Comparison of ENCODE assay signal across 22 mouse cellular contexts in the genomic region with DNA sequence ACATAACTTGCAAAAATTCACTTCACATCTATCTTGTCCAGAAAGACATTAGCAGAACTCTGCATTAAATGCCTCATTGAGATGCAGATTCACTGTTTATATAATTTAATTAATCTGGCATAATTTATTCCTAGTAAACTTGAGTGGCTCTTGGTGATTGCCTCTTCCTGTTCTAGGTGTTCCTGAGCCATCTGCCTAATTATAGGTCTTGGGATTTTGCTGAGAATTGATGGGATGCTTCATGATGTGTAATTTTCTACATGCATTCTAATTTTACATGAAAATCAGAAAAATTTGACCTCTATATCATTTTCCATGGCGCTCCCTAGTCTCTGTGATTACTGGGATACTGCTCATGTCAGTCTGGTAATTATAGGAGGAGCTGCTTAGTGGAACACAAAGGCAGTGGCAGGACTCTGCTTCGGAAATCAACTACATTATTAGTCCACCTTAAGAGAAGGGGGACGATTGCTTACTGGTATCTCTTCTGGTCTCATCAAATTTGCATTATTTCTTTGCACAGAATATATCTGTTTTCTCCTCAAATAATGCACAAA.
DNase-seq lines count a peak whose midpoint lies in the region; ATAC-seq and TF ChIP-seq lines count a peak whose summit lies in the region.
"Had no signal": no experiment of that assay in that cellular context is flagged by ENCODE, and none has a peak within 500 bp of the region (broad histone marks: within the 10 kb centered on the region; RNA-seq: fewer than 3 reads in every experiment).

No protein-coding gene starts in this region.

- H3K36me3 ChIP-seq in forebrain, embryonic 11.5 days (ENCODE audit: control insufficient read depth, insufficient read depth, low read length) = no peaks in the 10 kb centered on the region
- H3K36me3 ChIP-seq in forebrain, postnatal 0 days (ENCODE audit: insufficient read depth) = no peaks in the 10 kb centered on the region
- H3K36me3 ChIP-seq in midbrain, embryonic 11.5 days (ENCODE audit: control insufficient read depth, insufficient read depth, low read length) = no peaks in the 10 kb centered on the region
- H3K36me3 ChIP-seq in midbrain, embryonic 15.5 days (replicated peaks) = no peaks in the 10 kb centered on the region
- H3K36me3 ChIP-seq: heart, embryonic 12.5 days; heart, embryonic 15.5 days had no signal

- H3K4me2 ChIP-seq in forebrain, embryonic 11.5 days (ENCODE audit: low read depth, low read length, severe bottlenecking) = no peak overlapping the region
- no peak overlapping the region for H3K4me2 ChIP-seq in forebrain, postnatal 0 days (ENCODE audit: low read depth)
- H3K4me2 ChIP-seq in midbrain, embryonic 11.5 days = no peak overlapping the region
- H3K4me2 ChIP-seq in midbrain, embryonic 15.5 days = no peak overlapping the region
- H3K4me2 ChIP-seq: heart, embryonic 12.5 days; heart, embryonic 15.5 days; hindbrain, embryonic 14.5 days had no signal

- H3K27me3 ChIP-seq in forebrain, embryonic 11.5 days (ENCODE audit: control insufficient read depth, insufficient read depth, low read length) = no peaks in the 10 kb centered on the region
- H3K27me3 ChIP-seq in forebrain, postnatal 0 days (ENCODE audit: insufficient read depth, low read length) = no peaks in the 10 kb centered on the region
- H3K27me3 ChIP-seq in midbrain, embryonic 11.5 days (ENCODE audit: control insufficient read depth, insufficient read depth, low read length) = no peaks in the 10 kb centered on the region
- no peaks in the 10 kb centered on the region for H3K27me3 ChIP-seq in midbrain, embryonic 15.5 days (replicated peaks)
- H3K27me3 ChIP-seq: heart, embryonic 12.5 days; heart, embryonic 15.5 days had no signal

- TF ChIP-seq POLR2A in brain, embryonic 14.5 days (IDR thresholded peaks at IDR 0.05; ENCODE audit: borderline replicate concordance, extremely low read depth, insufficient read depth, insufficient read length, poor library complexity, severe bottlenecking) = no peak

- no peak overlapping the region for H3K4me3 ChIP-seq in forebrain, embryonic 11.5 days (ENCODE audit: low read depth, low read length)
- H3K4me3 ChIP-seq in forebrain, postnatal 0 days (ENCODE audit: low read depth, low read length) = no peak overlapping the region
- no peak overlapping the region for H3K4me3 ChIP-seq in midbrain, embryonic 11.5 days (ENCODE audit: low read depth, low read length)
- H3K4me3 ChIP-seq in midbrain, embryonic 15.5 days = no peak overlapping the region
- H3K4me3 ChIP-seq: heart, embryonic 12.5 days; heart, embryonic 15.5 days had no signal

- no peak overlapping the region for H3K27ac ChIP-seq in forebrain, embryonic 11.5 days (ENCODE audit: low read depth, low read length)
- no peak overlapping the region for H3K27ac ChIP-seq in forebrain, postnatal 0 days (ENCODE audit: low read depth, low read length)
- H3K27ac ChIP-seq in midbrain, embryonic 11.5 days (ENCODE audit: low read depth, low read length) = no peak overlapping the region
- no peak overlapping the region for H3K27ac ChIP-seq in midbrain, embryonic 15.5 days
- H3K27ac ChIP-seq: heart, embryonic 15.5 days; hindbrain, embryonic 14.5 days; hindbrain, postnatal 0 days had no signal

- H3K9me3 ChIP-seq in forebrain, embryonic 11.5 days (ENCODE audit: control insufficient read depth, low read length) = no peaks in the 10 kb centered on the region
- H3K9me3 ChIP-seq in forebrain, postnatal 0 days (ENCODE audit: low read length) = no peaks in the 10 kb centered on the region
- no peaks in the 10 kb centered on the region for H3K9me3 ChIP-seq in midbrain, embryonic 11.5 days (ENCODE audit: control insufficient read depth, low read length)
- no peaks in the 10 kb centered on the region for H3K9me3 ChIP-seq in midbrain, embryonic 15.5 days
- H3K9me3 ChIP-seq: heart, embryonic 12.5 days; heart, embryonic 15.5 days had no signal

- no peak for DNase-seq in forebrain, embryonic 11.5 days (ENCODE audit: low spot score)
- DNase-seq in forebrain, postnatal 0 days = no peak
- no peak for DNase-seq in midbrain, embryonic 11.5 days (ENCODE audit: low spot score, missing footprints)
- peak; percentile 62 for DNase-seq in brain, embryonic 14.5 days (ENCODE audit: low read depth)
- DNase-seq in heart, postnatal 4 days = no peak
- DNase-seq: adrenal gland, adult 8-10 months; adrenal gland, postnatal 25 days; cerebellum, adult 18-20 months; cerebellum, adult 9-10 months; cerebellum, postnatal 14 days; gastrocnemius, postnatal 25 days; heart, adult 18-20 months; heart, postnatal 10 days; heart, postnatal 36 days had no signal

- H3K9ac ChIP-seq in forebrain, embryonic 11.5 days (ENCODE audit: low read length) = no peak overlapping the region
- no peak overlapping the region for H3K9ac ChIP-seq in forebrain, postnatal 0 days
- H3K9ac ChIP-seq in midbrain, embryonic 11.5 days (ENCODE audit: low read length) = no peak overlapping the region
- H3K9ac ChIP-seq in midbrain, embryonic 15.5 days = no peak overlapping the region
- H3K9ac ChIP-seq: heart, embryonic 12.5 days; heart, embryonic 15.5 days; hindbrain, embryonic 14.5 days had no signal

- 75% methylated on average over 3 of the region's 3 CpGs for WGBS in forebrain, embryonic 11.5 days
- 59% methylated on average over 3 of the region's 3 CpGs for WGBS in forebrain, postnatal 0 days
- WGBS in midbrain, embryonic 11.5 days = 76% methylated on average over 3 of the region's 3 CpGs
- 77% methylated on average over 3 of the region's 3 CpGs for WGBS in midbrain, embryonic 15.5 days

- no peak for TF ChIP-seq CTCF in forebrain, postnatal 0 days (IDR thresholded peaks at IDR 0.05; ENCODE audit: low read depth)
- TF ChIP-seq CTCF in brain, embryonic 14.5 days (IDR thresholded peaks at IDR 0.05; ENCODE audit: borderline replicate concordance, extremely low read depth, insufficient read depth, insufficient read length) = no peak

- ATAC-seq in forebrain, embryonic 11.5 days (replicated peaks; ENCODE audit: low FRiP score) = peak; percentile 49; the same call in 1 of the 2 replicates
- ATAC-seq in forebrain, postnatal 0 days = no peak; the same call in 1 of the 2 replicates
- 0 out of 2 replicates have a peak, but pooled peaks have one; percentile 38 for ATAC-seq in midbrain, embryonic 11.5 days (ENCODE audit: low FRiP score)
- ATAC-seq in midbrain, embryonic 15.5 days (replicated peaks) = no peak
- ATAC-seq: activated CD4-positive, CD25-positive, alpha-beta regulatory T cell, adult 4 months; hindbrain, postnatal 0 days; inflammation-experienced regulatory T-cells, adult 6 months; intestine, embryonic 16.5 days had no signal

- H3K4me1 ChIP-seq in forebrain, embryonic 11.5 days (replicated peaks; ENCODE audit: control insufficient read depth, insufficient read depth, low read length) = no peaks in the 10 kb centered on the region
- no peaks in the 10 kb centered on the region for H3K4me1 ChIP-seq in forebrain, postnatal 0 days (ENCODE audit: insufficient read depth)
- no peaks in the 10 kb centered on the region for H3K4me1 ChIP-seq in midbrain, embryonic 11.5 days (ENCODE audit: control insufficient read depth, insufficient read depth, low read length)
- H3K4me1 ChIP-seq in midbrain, embryonic 15.5 days = no peaks in the 10 kb centered on the region
- H3K4me1 ChIP-seq: heart, embryonic 12.5 days; heart, embryonic 15.5 days had no signal

Comparison
In these comparisons a context has a peak if more than half of its experiments do, and no peak if none do; other contexts are left out.
1. ATAC-seq: peak in forebrain, embryonic 11.5 days (single experiment) and midbrain, embryonic 11.5 days (single experiment); none in forebrain, postnatal 0 days (single experiment) and midbrain, embryonic 15.5 days (single experiment).